Mouse (Mus musculus): ENCODE data around the gene Ccser1. TPM values are rescaled to one million over a fixed set of nuclear protein-coding genes. Genes with fewer than 3 reads are reported as not detected.

Gene Ccser1
- polyA plus RNA-seq, 1 experiment from 2014 or later: 10.8 TPM

GRCm38 (mm10) chr6:61438165-61438564, 258.0 kb downstream of the Ccser1 start:
- H3K27ac ChIP-seq (replicated peaks; ENCODE audit: low read depth, low read length): no peak overlapping the region
- no peaks in the 10 kb centered on the region for H3K27me3 ChIP-seq (ENCODE audit: control insufficient read depth, insufficient read depth, low read length)
- H3K4me2 ChIP-seq (ENCODE audit: low read depth, severe bottlenecking): no peak overlapping the region
- H3K36me3 ChIP-seq (ENCODE audit: control insufficient read depth, insufficient read depth, low read length): no peaks in the 10 kb centered on the region
- H3K9me3 ChIP-seq (ENCODE audit: control insufficient read depth, low read length): no peaks in the 10 kb centered on the region
- DNase-seq (ENCODE audit: low spot score): no peak
- H3K4me3 ChIP-seq (ENCODE audit: low read depth, low read length): no peak overlapping the region
- no peak for ATAC-seq (ENCODE audit: insufficient number of reproducible peaks, low FRiP score, low TSS enrichment, low read depth)
- H3K4me1 ChIP-seq (ENCODE audit: control insufficient read depth, insufficient read depth, low read length): no peaks in the 10 kb centered on the region
- H3K9ac ChIP-seq (ENCODE audit: low read length): no peak overlapping the region

- no peak overlapping the region for H3K9ac ChIP-seq (ENCODE audit: low read length)
- no peak overlapping the region for H3K4me3 ChIP-seq (ENCODE audit: low read depth, low read length)
- no peaks in the 10 kb centered on the region for H3K27me3 ChIP-seq (ENCODE audit: control insufficient read depth, insufficient read depth, low read length)
- no peak overlapping the region for H3K4me2 ChIP-seq (ENCODE audit: low read depth, severe bottlenecking)
- DNase-seq (ENCODE audit: low spot score) (no peak), ATAC-seq (ENCODE audit: insufficient number of reproducible peaks, low FRiP score, low TSS enrichment, low read depth) (no peak)
- no peaks in the 10 kb centered on the region for H3K9me3 ChIP-seq (ENCODE audit: control insufficient read depth, low read length)
- H3K27ac ChIP-seq (replicated peaks; ENCODE audit: low read depth, low read length): no peak overlapping the region
- WGBS: 75% methylated on average over 2 of the region's 2 CpGs
- no peaks in the 10 kb centered on the region for H3K4me1 ChIP-seq (ENCODE audit: control insufficient read depth, insufficient read depth, low read length)
- H3K36me3 ChIP-seq (ENCODE audit: control insufficient read depth, insufficient read depth, low read length): no peaks in the 10 kb centered on the region
Measured at GRCm38 (mm10) chr6:61471371-61472152, 291.4 kb downstream of the Ccser1 start.

GRCm38 (mm10) chr6:61485336-61485735, 305.2 kb downstream of the Ccser1 start:
- Histone ChIP-seq H3K36me3 (ENCODE audit: control insufficient read depth, insufficient read depth, low read length) (no peaks in the 10 kb centered on the region), H3K9me3 (ENCODE audit: control insufficient read depth, low read length) (no peaks in the 10 kb centered on the region), H3K27ac (replicated peaks; ENCODE audit: low read depth, low read length) (no peak overlapping the region), H3K4me3 (ENCODE audit: low read depth, low read length) (no peak overlapping the region), H3K4me2 (ENCODE audit: low read depth, severe bottlenecking) (no peak overlapping the region), H3K4me1 (ENCODE audit: control insufficient read depth, insufficient read depth, low read length) (no peaks in the 10 kb centered on the region), H3K27me3 (ENCODE audit: control insufficient read depth, insufficient read depth, low read length) (no peaks in the 10 kb centered on the region), H3K9ac (ENCODE audit: low read length) (no peak overlapping the region)
- WGBS: 94% methylated on average over 3 of the region's 3 CpGs
- ATAC-seq (ENCODE audit: insufficient number of reproducible peaks, low FRiP score, low TSS enrichment, low read depth) (no peak), DNase-seq (ENCODE audit: low spot score) (no peak)

- no peaks in the 10 kb centered on the region for H3K27me3 ChIP-seq (ENCODE audit: control insufficient read depth, insufficient read depth, low read length)
- no peak for ATAC-seq (ENCODE audit: insufficient number of reproducible peaks, low FRiP score, low TSS enrichment, low read depth)
- 68% methylated on average over 4 of the region's 4 CpGs for WGBS
Measured at GRCm38 (mm10) chr6:61491979-61492821, 312.1 kb downstream of the Ccser1 start.

GRCm38 (mm10) chr6:61493386-61493785, 313.3 kb downstream of the Ccser1 start:
- Histone ChIP-seq H3K27ac (replicated peaks; ENCODE audit: low read depth, low read length) (no peak overlapping the region), H3K9me3 (ENCODE audit: control insufficient read depth, low read length) (no peaks in the 10 kb centered on the region), H3K9ac (ENCODE audit: low read length) (no peak overlapping the region), H3K4me3 (ENCODE audit: low read depth, low read length) (no peak overlapping the region), H3K4me1 (ENCODE audit: control insufficient read depth, insufficient read depth, low read length) (no peaks in the 10 kb centered on the region), H3K36me3 (ENCODE audit: control insufficient read depth, insufficient read depth, low read length) (no peaks in the 10 kb centered on the region), H3K4me2 (ENCODE audit: low read depth, severe bottlenecking) (no peak overlapping the region), H3K27me3 (ENCODE audit: control insufficient read depth, insufficient read depth, low read length) (no peaks in the 10 kb centered on the region)
- no peak for DNase-seq (ENCODE audit: low spot score)
- no peak for ATAC-seq (ENCODE audit: insufficient number of reproducible peaks, low FRiP score, low TSS enrichment, low read depth)
- WGBS: 94% methylated on average over 5 of the region's 5 CpGs

More at GRCm38 (mm10) chr6:61491979-61492821, 312.1 kb downstream of the Ccser1 start:
- Histone ChIP-seq H3K4me1 (ENCODE audit: control insufficient read depth, insufficient read depth, low read length) (no peaks in the 10 kb centered on the region), H3K36me3 (ENCODE audit: control insufficient read depth, insufficient read depth, low read length) (no peaks in the 10 kb centered on the region), H3K9me3 (ENCODE audit: control insufficient read depth, low read length) (no peaks in the 10 kb centered on the region), H3K9ac (ENCODE audit: low read length) (no peak overlapping the region), H3K4me3 (ENCODE audit: low read depth, low read length) (no peak overlapping the region), H3K27ac (replicated peaks; ENCODE audit: low read depth, low read length) (no peak overlapping the region), H3K4me2 (ENCODE audit: low read depth, severe bottlenecking) (no peak overlapping the region)
- peak; percentile 21 for DNase-seq (ENCODE audit: low spot score)

- no peak for ATAC-seq (ENCODE audit: insufficient number of reproducible peaks, low FRiP score, low TSS enrichment, low read depth)
- Histone ChIP-seq H3K9ac (ENCODE audit: low read length) (no peak overlapping the region), H3K4me3 (ENCODE audit: low read depth, low read length) (no peak overlapping the region), H3K36me3 (ENCODE audit: control insufficient read depth, insufficient read depth, low read length) (no peaks in the 10 kb centered on the region), H3K27me3 (ENCODE audit: control insufficient read depth, insufficient read depth, low read length) (no peaks in the 10 kb centered on the region), H3K4me1 (ENCODE audit: control insufficient read depth, insufficient read depth, low read length) (no peaks in the 10 kb centered on the region), H3K9me3 (ENCODE audit: control insufficient read depth, low read length) (no peaks in the 10 kb centered on the region), H3K4me2 (ENCODE audit: low read depth, severe bottlenecking) (no peak overlapping the region), H3K27ac (replicated peaks; ENCODE audit: low read depth, low read length) (no peak overlapping the region)
- WGBS: 86% methylated on average over 2 of the region's 2 CpGs
- no peak for DNase-seq (ENCODE audit: low spot score)
Measured at GRCm38 (mm10) chr6:61515310-61515709, 335.2 kb downstream of the Ccser1 start.

- Histone ChIP-seq H3K4me3 (ENCODE audit: low read depth, low read length) (no peak overlapping the region), H3K4me2 (ENCODE audit: low read depth, severe bottlenecking) (no peak overlapping the region), H3K27ac (replicated peaks; ENCODE audit: low read depth, low read length) (no peak overlapping the region), H3K27me3 (ENCODE audit: control insufficient read depth, insufficient read depth, low read length) (no peaks in the 10 kb centered on the region), H3K4me1 (ENCODE audit: control insufficient read depth, insufficient read depth, low read length) (no peaks in the 10 kb centered on the region), H3K36me3 (ENCODE audit: control insufficient read depth, insufficient read depth, low read length) (no peaks in the 10 kb centered on the region), H3K9ac (ENCODE audit: low read length) (no peak overlapping the region), H3K9me3 (ENCODE audit: control insufficient read depth, low read length) (no peaks in the 10 kb centered on the region)
- WGBS: 81% methylated on average over 2 of the region's 2 CpGs
- ATAC-seq (ENCODE audit: insufficient number of reproducible peaks, low FRiP score, low TSS enrichment, low read depth) (no peak), DNase-seq (ENCODE audit: low spot score) (no peak)
Measured at GRCm38 (mm10) chr6:61521587-61521986, 341.5 kb downstream of the Ccser1 start.

GRCm38 (mm10) chr6:61522108-61522507, 342.0 kb downstream of the Ccser1 start:
- Histone ChIP-seq H3K4me3 (ENCODE audit: low read depth, low read length) (no peak overlapping the region), H3K4me2 (ENCODE audit: low read depth, severe bottlenecking) (no peak overlapping the region), H3K9me3 (ENCODE audit: control insufficient read depth, low read length) (no peaks in the 10 kb centered on the region), H3K36me3 (ENCODE audit: control insufficient read depth, insufficient read depth, low read length) (no peaks in the 10 kb centered on the region), H3K27me3 (ENCODE audit: control insufficient read depth, insufficient read depth, low read length) (no peaks in the 10 kb centered on the region), H3K4me1 (ENCODE audit: control insufficient read depth, insufficient read depth, low read length) (no peaks in the 10 kb centered on the region), H3K27ac (replicated peaks; ENCODE audit: low read depth, low read length) (no peak overlapping the region), H3K9ac (ENCODE audit: low read length) (no peak overlapping the region)
- ATAC-seq (ENCODE audit: insufficient number of reproducible peaks, low FRiP score, low TSS enrichment, low read depth): no peak
- 90% methylated on average over 3 of the region's 3 CpGs for WGBS
- no peak for DNase-seq (ENCODE audit: low spot score)
